Mouse (Mus musculus) ovary, adult 2 months (tissue): ENCODE results near the gene Dmrtc1c2. TPM values are rescaled to one million over a fixed set of nuclear protein-coding genes. Genes with fewer than 3 reads are reported as not detected.

Experiments used
- polyA plus RNA-seq: library from polyadenylated mRNA; depleted of rRNA; stranded (reverse); fragments of >200 nt; gene quantifications from 2 replicates; pipeline ENCODE4 v1.2.3, GENCODE M21; 2012; rRNA removed

The Dmrtc1c2 gene
- not detected in 2 replicates for polyA plus RNA-seq

GRCm38 (mm10) chrX:102854516-102854915 is at the start of gene Dmrtc1c2:
TSS of gene Dmrtc1c2 (minus strand) at chrX:102854616.

GRCm38 (mm10) chrX:102867871-102868270 is 13.5 kb upstream of the Dmrtc1c2 start, which contains the start of gene 1700031F05Rik:
TSS of gene 1700031F05Rik (minus strand) at chrX:102867971.

GRCm38 (mm10) chrX:102802663-102803062 is 51.8 kb downstream of the Dmrtc1c2 start, which contains the start of gene Dmrtc1c1:
TSS of gene Dmrtc1c1 (plus strand) at chrX:102802963.

Other genes starting within 250 kb of the Dmrtc1c2 start
- gene Phka1, start 210.4 kb downstream of the Dmrtc1c2 start, polyA plus RNA-seq: 8.1 and 9.7 TPM in 2 replicates
- not detected in 2 replicates for gene Gm3880, start 167.6 kb downstream of the Dmrtc1c2 start, polyA plus RNA-seq
- not detected in 2 replicates for gene Gm9112, start 147.0 kb downstream of the Dmrtc1c2 start, polyA plus RNA-seq
- not detected in 2 replicates for gene Dmrtc1b, start 146.8 kb downstream of the Dmrtc1c2 start, polyA plus RNA-seq
- gene Dmrtc1c1, start 51.7 kb downstream of the Dmrtc1c2 start, polyA plus RNA-seq: not detected in 2 replicates
- gene 1700031F05Rik, start 13.4 kb upstream of the Dmrtc1c2 start, polyA plus RNA-seq: not detected in 2 replicates
- gene Dmrtc1a, start 54.1 kb upstream of the Dmrtc1c2 start, polyA plus RNA-seq: 1.6 and 2.2 TPM in 2 replicates
- not detected in 2 replicates for gene 1700011M02Rik, start 54.3 kb upstream of the Dmrtc1c2 start, polyA plus RNA-seq
- gene 1700018G05Rik, start 73.8 kb upstream of the Dmrtc1c2 start, polyA plus RNA-seq: not detected in 2 replicates